Mouse (Mus musculus): Measurements from ENCODE around the gene Gabra1. TPM values are rescaled to one million over a fixed set of nuclear protein-coding genes. Genes with fewer than 3 reads are reported as not detected.

Gabra1 gene
- 0.76 and 0.82 TPM in 2 replicates for polyA plus RNA-seq (2012; rRNA removed)

GRCm38 (mm10) chr11:42182825-42183152 is at the start of gene Gabra1:
Gene Gabra1 (minus strand): TSS chr11:42182930.

Other genes with a start within 250 kb of the Gabra1 start
- gene Gabrg2, start 182.1 kb downstream of the Gabra1 start, polyA plus RNA-seq (2012; rRNA removed) = not detected in 2 replicates
- gene Gabra6, start 138.1 kb upstream of the Gabra1 start, polyA plus RNA-seq (2012; rRNA removed) = not detected in 2 replicates
- gene Gabrb2, start 236.8 kb upstream of the Gabra1 start, polyA plus RNA-seq (2012; rRNA removed) = 0.32 and 0.39 TPM in 2 replicates

All from ovary, adult 2 months (tissue).